Mouse (Mus musculus): Measurements from ENCODE around the gene Haspin.

GRCm38 (mm10) chr11:73137116-73137515 lies 978 bp downstream of the Haspin start:
- TF ChIP-seq CTCF (IDR thresholded peaks at IDR 0.05; ENCODE audit: low read depth) = no peak
- TF ChIP-seq EP300 (IDR thresholded peaks at IDR 0.05; ENCODE audit: low read depth) = no peak

Measured in liver, postnatal 0 days (tissue).